Mouse (Mus musculus): Measurements from ENCODE around the gene Zscan4d.
"Not testable (repeated sequence)": the region's sequence is repeated elsewhere in the genome, so short reads cannot be mapped to it uniquely, and the experiment has no call there.

Gene Zscan4d

DNA sequence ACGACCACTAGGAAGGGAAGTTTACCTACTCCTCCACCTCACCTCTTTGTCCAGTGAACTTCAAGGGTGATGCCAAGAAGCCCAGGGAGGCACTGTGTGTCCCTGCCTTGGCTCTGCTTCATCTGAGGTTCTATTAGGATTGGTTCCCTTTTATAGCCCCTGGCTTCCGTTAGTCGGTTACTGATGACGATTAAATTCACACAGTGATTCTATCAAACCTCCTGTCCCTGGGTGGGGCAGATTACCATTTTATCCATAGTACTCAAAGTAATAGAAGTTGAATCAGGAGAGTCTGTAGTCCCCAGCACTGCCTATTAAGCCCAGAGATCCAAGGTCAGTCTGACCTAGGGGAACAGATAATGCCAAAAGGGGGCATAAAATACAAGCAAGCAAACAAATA is at the start of gene Zscan4d:
Gene Zscan4d (minus strand): TSS at position 101 of the 400 bp plus-strand sequence.
- not testable (repeated sequence) for DNase-seq

DNA sequence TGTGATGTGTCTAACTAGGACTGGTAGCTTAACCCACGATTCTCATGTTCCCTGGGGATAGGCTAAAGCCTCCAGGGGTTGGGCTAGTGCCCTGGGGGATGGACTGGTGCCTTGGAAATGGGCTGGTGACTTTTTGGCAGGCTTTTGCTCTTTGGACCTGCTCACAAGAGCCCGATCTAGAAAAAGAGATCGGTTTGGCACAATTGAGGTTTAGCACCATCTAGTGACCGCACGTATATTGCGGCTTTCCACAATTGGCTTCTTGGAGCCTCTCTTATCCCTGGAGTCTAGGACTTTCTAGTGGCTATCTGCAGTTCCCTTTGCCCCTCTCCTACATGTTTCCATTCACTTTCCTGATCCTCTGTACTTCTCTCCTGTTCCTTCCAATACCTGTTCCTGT is 7.9 kb downstream of the Zscan4d start:
- DNase-seq: not testable (repeated sequence)

Measured in heart, adult 11 months (tissue).